Mouse (Mus musculus) embryonic fibroblast, embryonic 13.5 days (primary cell): ENCODE results near the gene Mrpl53.

ENCODE experiments used
- CTCF ChIP-seq: IDR thresholded peaks from 2 replicates; pipeline ENCODE4 v1.5.1; 2011; ENCODE audit warnings: mild to moderate bottlenecking, control low read depth, low read length, moderate library complexity, borderline replicate concordance; ENCODE audit not compliant: insufficient read depth
- POLR2A ChIP-seq: IDR thresholded peaks from 2 replicates; pipeline ENCODE4 v1.6.1; 2011; ENCODE audit warnings: low read depth, mild to moderate bottlenecking, control low read depth, low read length, moderate library complexity

GRCm38 (mm10) chr6:83132176-83132919, 23.5 kb downstream of the Mrpl53 start:
- TF ChIP-seq POLR2A (0 out of 2 replicates have a peak, but pooled peaks have one; percentile 25), CTCF (no peak)
